In genomic region chr13:95326611-95327344, GRCm38 (mm10) we compare ENCODE assay signal across 8 mouse cellular contexts. TPM values are rescaled to one million over a fixed set of nuclear protein-coding genes. Genes with fewer than 3 reads are reported as not detected.
A peak's percentile ranks its signal among the peaks of the same experiment; 100 is the strongest.
DNase-seq lines count a peak whose midpoint lies in the region; ATAC-seq and TF ChIP-seq lines count a peak whose summit lies in the region.

No protein-coding gene starts in this region.

- H3K4me2 ChIP-seq in midbrain, embryonic 12.5 days (replicated peaks), result peak overlapping the region; percentile 68

- TF ChIP-seq CTCF in layer of hippocampus, adult 2 months (conservative IDR thresholded peaks at IDR 0.05), result no peak

- H3K9ac ChIP-seq in midbrain, embryonic 12.5 days (replicated peaks), result peak overlapping the region; percentile 52

- H3K27me3 ChIP-seq in midbrain, embryonic 12.5 days, result no peaks in the 10 kb centered on the region

- ATAC-seq in midbrain, embryonic 12.5 days (ENCODE audit: low FRiP score, low read depth), result peak; percentile 48; the same call in 1 of the 2 replicates

- peak overlapping the region; percentile 72 for H3K4me3 ChIP-seq in layer of hippocampus, adult 2 months
- peak overlapping the region; percentile 82 for H3K4me3 ChIP-seq in midbrain, embryonic 12.5 days

- 9% methylated on average over 21 of the region's 21 CpGs for WGBS in midbrain, embryonic 12.5 days

- no peak for DNase-seq in layer of hippocampus, adult 2 months (ENCODE audit: low spot score in 2 of 2)
- DNase-seq in layer of hippocampus, adult 18-20 months (ENCODE audit: low spot score in 2 of 2), result no peak
- peak; percentile 46 for DNase-seq in embryo, embryonic 9.5 days (ENCODE audit: extremely low spot score)
- peak; percentile 47 for DNase-seq in hindlimb bud, embryonic 11.5 days (ENCODE audit: extremely low spot score, low read depth, low spot score)
- no peak for DNase-seq in right cerebral cortex, postnatal 14 days
- DNase-seq in right cerebral cortex, postnatal 36 days (ENCODE audit: low spot score in 2 of 2), result no peak
- DNase-seq in ovary, postnatal 14 days (ENCODE audit: low spot score), result no peak

- peak overlapping the region; percentile 97 for H3K27ac ChIP-seq in layer of hippocampus, adult 2 months
- peak overlapping the region; percentile 74 for H3K27ac ChIP-seq in midbrain, embryonic 12.5 days (replicated peaks)

- H3K9me3 ChIP-seq in midbrain, embryonic 12.5 days, result no peaks in the 10 kb centered on the region

- no peaks in the 10 kb centered on the region for H3K36me3 ChIP-seq in midbrain, embryonic 12.5 days

- peaks cover 34% of the 10 kb centered on the region for H3K4me1 ChIP-seq in midbrain, embryonic 12.5 days

RNA-seq across cellular contexts. Expression of gene Zbed3, which starts 3.4 kb away (rescaled TPM):
- 10 to 100 TPM; 14.0 to 16.5 TPM for total RNA-seq in layer of hippocampus, adult 2 months (2021)
- 10 to 100 TPM; 11.7 to 13.3 TPM for total RNA-seq in layer of hippocampus, adult 18-20 months (2021)
- polyA plus RNA-seq in midbrain, embryonic 12.5 days (2016; fragmentation: Nextera tagmentation; extraction: Ambion mirVana), result 53.1 and 62.3 TPM in 2 replicates

RNA-seq across cellular contexts. Expression of gene Aggf1, which starts 48.4 kb away (rescaled TPM):
- 10 to 100 TPM; 46.4 to 51.4 TPM for total RNA-seq in layer of hippocampus, adult 2 months (2021)
- 10 to 100 TPM; 50.4 to 52.2 TPM for total RNA-seq in layer of hippocampus, adult 18-20 months (2021)
- 54.9 and 58.6 TPM in 2 replicates for polyA plus RNA-seq in midbrain, embryonic 12.5 days (2016; fragmentation: Nextera tagmentation; extraction: Ambion mirVana)

Comparison
In these comparisons a context has a peak if more than half of its experiments do, and no peak if none do; other contexts are left out.
1. DNase-seq: peak in embryo, embryonic 9.5 days (single experiment) and hindlimb bud, embryonic 11.5 days (single experiment); none in layer of hippocampus, adult 2 months (0 of 2), layer of hippocampus, adult 18-20 months (0 of 2), right cerebral cortex, postnatal 14 days (single experiment), right cerebral cortex, postnatal 36 days (0 of 2) and ovary, postnatal 14 days (single experiment).